Mouse (Mus musculus): ENCODE results near the gene Olfr466.

GRCm38 (mm10) chr13:65122111-65122510, 27.9 kb upstream of the Olfr466 start:
- TF ChIP-seq CTCF (IDR thresholded peaks at IDR 0.05; ENCODE audit: low read depth) (no peak), EP300 (optimal IDR thresholded peaks at IDR 0.05) (no peak)
